Mouse (Mus musculus) spleen, adult 10 weeks (tissue): Measurements from ENCODE around the gene Ubqlnl. TPM values are rescaled to one million over a fixed set of nuclear protein-coding genes. Genes with fewer than 3 reads are reported as not detected.

Experiments
- polyA plus RNA-seq: library from polyadenylated mRNA; stranded (reverse); fragments of 350-450 nt; fragmentation: Illumina TruSeq; extraction: RNeasy Lipid Tissue Mini Kit (QIAGEN cat#74804); gene quantifications from one replicate; pipeline ENCODE4 v1.2.3, GENCODE M21; 2015; ENCODE audit warnings: low replicate concordance; ENCODE audit not compliant: insufficient read depth

Ubqlnl gene
- not detected for polyA plus RNA-seq

DNA sequence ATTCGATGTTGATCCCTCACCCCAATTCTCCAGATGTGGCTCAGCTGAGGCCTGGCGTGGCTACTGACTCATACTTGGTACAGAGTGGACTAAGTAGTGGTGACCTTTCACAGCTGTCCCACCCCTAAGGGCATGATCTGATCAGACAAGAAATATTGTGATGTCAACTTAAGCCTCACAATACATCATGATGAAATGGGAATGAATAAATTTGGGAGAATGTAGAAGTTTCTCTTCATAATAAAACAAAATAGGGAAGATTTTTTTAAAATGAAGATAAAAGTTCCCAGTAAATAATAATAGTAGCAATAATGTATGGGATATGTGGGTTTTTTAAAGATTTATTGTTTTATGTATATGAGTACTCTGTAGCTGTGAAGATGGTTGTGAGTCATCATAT is at the start of gene Ubqlnl:
TSS of gene Ubqlnl (minus strand) at position 101 of the 400 bp plus-strand sequence.

DNA sequence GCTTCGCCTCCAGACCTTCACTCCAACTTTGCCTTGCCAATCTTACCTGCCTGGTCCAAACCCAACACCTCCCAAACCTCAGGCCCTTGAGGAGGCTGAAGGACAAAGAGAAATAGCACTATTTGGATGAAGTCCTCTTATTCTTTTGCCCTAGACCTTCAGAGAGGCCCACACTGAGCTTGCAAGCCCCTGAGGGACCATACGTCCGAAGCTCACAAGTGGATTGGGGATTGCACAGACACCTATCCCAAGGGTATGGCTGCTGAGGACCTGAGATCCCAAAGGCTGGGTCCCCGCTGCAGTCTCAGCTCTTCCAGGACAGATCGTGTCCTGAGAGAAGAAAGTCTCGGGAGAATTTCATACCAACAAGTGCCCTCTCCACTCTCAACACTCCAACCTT is 45.5 kb upstream of the Ubqlnl start, which contains the start of gene Olfr649:
TSS of gene Olfr649 (minus strand) at position 101 of the 400 bp plus-strand sequence.

DNA sequence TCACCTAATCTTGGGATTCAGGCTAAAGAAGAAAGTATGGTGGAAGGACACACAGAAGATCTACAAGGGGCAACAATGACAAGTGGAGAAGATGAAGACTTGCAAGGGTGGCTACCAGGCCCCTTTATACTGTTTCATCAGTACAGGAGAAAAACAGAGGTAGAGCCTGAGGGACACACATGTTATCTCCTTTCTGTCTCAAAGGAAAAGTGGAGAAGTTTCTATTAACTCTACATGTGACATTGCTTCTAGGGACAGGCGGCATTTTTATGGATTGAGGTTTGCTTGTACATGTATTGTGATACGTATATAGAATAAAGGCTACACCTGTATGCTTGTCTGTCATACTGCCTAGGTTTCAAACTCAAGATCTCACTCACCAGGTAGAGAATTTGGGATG is 32.9 kb upstream of the Ubqlnl start, which contains the start of gene Olfr648:
TSS of gene Olfr648 (minus strand) at position 101 of the 400 bp plus-strand sequence.

DNA sequence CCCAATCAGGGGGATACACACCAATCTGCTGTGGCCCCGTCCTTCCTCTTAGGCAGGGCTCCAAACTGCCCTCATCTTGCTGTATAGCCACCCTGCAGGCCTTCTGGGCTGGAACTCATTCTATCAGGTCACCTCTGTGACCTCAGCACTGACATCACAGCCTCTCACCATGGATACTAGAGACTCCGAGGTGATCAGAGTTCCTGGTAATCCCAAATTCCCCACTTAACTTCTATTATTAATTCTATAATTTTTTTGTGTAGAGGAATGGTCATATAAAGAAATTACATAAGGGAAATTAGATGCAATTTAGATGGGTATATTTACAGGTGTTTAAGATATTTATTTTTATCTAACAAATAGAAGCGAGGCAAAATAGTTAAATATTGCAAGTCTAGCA is 7.2 kb downstream of the Ubqlnl start, which contains the start of gene Ubqln3:
TSS of gene Ubqln3 (minus strand) at position 101 of the 400 bp plus-strand sequence.

DNA sequence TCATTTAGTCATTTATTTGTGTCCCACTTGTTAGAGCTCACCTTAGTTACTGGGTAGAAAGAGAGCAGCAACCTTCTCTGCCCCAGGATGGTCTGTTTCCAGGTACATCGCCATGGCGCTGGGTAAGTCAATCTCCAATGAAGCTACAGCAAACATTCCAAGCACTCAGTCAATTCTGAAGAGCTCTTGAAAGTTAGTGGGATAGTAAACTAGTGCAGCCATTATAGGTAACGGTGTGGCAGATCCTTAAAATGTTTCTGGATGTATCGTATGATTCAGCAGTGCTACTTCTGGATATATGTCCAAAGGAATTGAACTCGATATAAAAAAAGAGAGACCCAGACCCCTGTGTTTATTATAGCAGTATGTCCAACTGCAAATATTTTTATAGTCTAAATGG is 13.1 kb downstream of the Ubqlnl start, which contains the start of gene Olfr643:
TSS of gene Olfr643 (minus strand) at position 101 of the 400 bp plus-strand sequence.

DNA sequence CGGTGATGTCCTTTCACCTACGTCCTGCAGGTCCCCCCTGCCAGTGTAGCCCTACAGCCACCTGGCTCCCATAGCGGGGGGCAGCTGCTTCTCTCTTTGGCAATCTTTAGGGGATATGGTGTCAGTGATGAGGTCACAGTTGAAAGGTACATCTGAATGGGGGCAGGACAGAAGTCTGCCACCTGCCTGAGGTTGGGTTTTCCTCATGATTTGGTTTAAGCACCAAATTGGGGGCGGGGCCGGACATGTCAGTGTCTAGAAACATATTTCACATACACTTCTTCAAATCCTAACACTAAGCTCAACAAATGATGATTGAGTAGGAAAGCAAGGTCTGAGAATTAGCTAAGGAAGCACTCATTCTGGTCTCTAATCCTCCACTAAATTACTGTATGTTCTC is 20.6 kb downstream of the Ubqlnl start, which contains the start of gene Ubqln5:
TSS of gene Ubqln5 (minus strand) at position 101 of the 400 bp plus-strand sequence.

DNA sequence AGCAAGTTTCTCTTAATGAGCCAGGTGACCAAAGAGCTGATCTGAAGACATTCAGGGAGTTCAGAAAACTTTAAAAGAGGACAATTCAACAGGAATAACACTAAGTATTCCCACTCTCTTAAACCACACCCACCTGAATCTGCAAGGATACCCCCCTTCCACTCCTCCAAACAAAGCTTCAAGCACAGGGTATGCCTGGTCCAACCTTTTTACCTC is 45.7 kb downstream of the Ubqlnl start, which contains the start of gene Olfr646:
TSS of gene Olfr646 (plus strand) at position 117 of the 216 bp plus-strand sequence.

Other genes with a start within 250 kb of the Ubqlnl start
- gene Olfr65, start 247.1 kb downstream of the Ubqlnl start, polyA plus RNA-seq: not detected
- not detected for gene Olfr631, start 221.7 kb downstream of the Ubqlnl start, polyA plus RNA-seq
- gene Olfr632, start 216.2 kb downstream of the Ubqlnl start, polyA plus RNA-seq: not detected
- gene Olfr633, start 206.1 kb downstream of the Ubqlnl start, polyA plus RNA-seq: not detected
- not detected for gene Olfr635, start 179.4 kb downstream of the Ubqlnl start, polyA plus RNA-seq
- gene Olfr638, start 151.8 kb downstream of the Ubqlnl start, polyA plus RNA-seq: not detected
- gene Olfr639, start 133.3 kb downstream of the Ubqlnl start, polyA plus RNA-seq: not detected
- gene Olfr640, start 125.0 kb downstream of the Ubqlnl start, polyA plus RNA-seq: not detected
- gene Olfr641, start 115.1 kb downstream of the Ubqlnl start, polyA plus RNA-seq: not detected
- gene Olfr642, start 97.9 kb downstream of the Ubqlnl start, polyA plus RNA-seq: not detected
- gene 4930516K23Rik, start 89.1 kb downstream of the Ubqlnl start, polyA plus RNA-seq: not detected
- gene Olfr644, start 78.7 kb downstream of the Ubqlnl start, polyA plus RNA-seq: not detected
- not detected for gene Olfr645, start 65.1 kb downstream of the Ubqlnl start, polyA plus RNA-seq
- not detected for gene Olfr646, start 45.7 kb downstream of the Ubqlnl start, polyA plus RNA-seq
- not detected for gene Ubqln5, start 20.7 kb downstream of the Ubqlnl start, polyA plus RNA-seq
- not detected for gene Olfr643, start 13.2 kb downstream of the Ubqlnl start, polyA plus RNA-seq
- not detected for gene Ubqln3, start 7.3 kb downstream of the Ubqlnl start, polyA plus RNA-seq
- gene Olfm5, start 14.3 kb upstream of the Ubqlnl start, polyA plus RNA-seq: not detected
- 0.15 TPM for gene Olfr648, start 32.8 kb upstream of the Ubqlnl start, polyA plus RNA-seq
- gene Olfr649, start 45.4 kb upstream of the Ubqlnl start, polyA plus RNA-seq: not detected
- gene Trim6, start 68.2 kb upstream of the Ubqlnl start, polyA plus RNA-seq: 1.7 TPM
- gene Trim34a, start 93.9 kb upstream of the Ubqlnl start, polyA plus RNA-seq: 157 TPM
- 69.3 TPM for gene Trim5, start 137.5 kb upstream of the Ubqlnl start, polyA plus RNA-seq
- gene Trim12a, start 164.9 kb upstream of the Ubqlnl start, polyA plus RNA-seq: 305 TPM
- gene Trim34b, start 178.9 kb upstream of the Ubqlnl start, polyA plus RNA-seq: 4.3 TPM
- gene Trim12c, start 202.8 kb upstream of the Ubqlnl start, polyA plus RNA-seq: 101 TPM
- gene Trim30b, start 219.3 kb upstream of the Ubqlnl start, polyA plus RNA-seq: 84.2 TPM